Mouse (Mus musculus): ENCODE measurements at regions not wholly inside any gene's neighbourhood (a gene's known extent, or its start where the extent isn't known, plus 50 kb on each side); places are given as distances from the start of the nearest gene placed in this dataset.

GRCm38 (mm10) chr8:26590591-26591212 lies 386.4 kb upstream of the Zfp703 start:
- no peaks in the 10 kb centered on the region for H3K27me3 ChIP-seq (ENCODE audit: control insufficient read depth, insufficient read depth, low read length)
- no peak overlapping the region for H3K27ac ChIP-seq (ENCODE audit: low read depth, low read length)
- no peaks in the 10 kb centered on the region for H3K4me1 ChIP-seq (ENCODE audit: control insufficient read depth, insufficient read depth, low read length)
- H3K36me3 ChIP-seq (ENCODE audit: control insufficient read depth, insufficient read depth, low read length): no peaks in the 10 kb centered on the region
- peak; percentile 21 for DNase-seq (ENCODE audit: low spot score, missing footprints)
- H3K9ac ChIP-seq (ENCODE audit: low read length): no peak overlapping the region
- no peak for ATAC-seq (ENCODE audit: low FRiP score)
- H3K9me3 ChIP-seq (ENCODE audit: control insufficient read depth, low read length): no peaks in the 10 kb centered on the region
- no peak overlapping the region for H3K4me3 ChIP-seq (ENCODE audit: low read depth, low read length)
- WGBS: 82% methylated on average over 2 of the region's 2 CpGs
- H3K4me2 ChIP-seq: no peak overlapping the region

GRCm38 (mm10) chr8:26591266-26591665 lies 385.9 kb upstream of the Zfp703 start:
- DNase-seq (ENCODE audit: low spot score, missing footprints) (peak; percentile 26), ATAC-seq (ENCODE audit: low FRiP score) (no peak)
- Histone ChIP-seq H3K4me1 (ENCODE audit: control insufficient read depth, insufficient read depth, low read length) (no peaks in the 10 kb centered on the region), H3K9me3 (ENCODE audit: control insufficient read depth, low read length) (no peaks in the 10 kb centered on the region), H3K4me2 (no peak overlapping the region), H3K36me3 (ENCODE audit: control insufficient read depth, insufficient read depth, low read length) (no peaks in the 10 kb centered on the region), H3K27me3 (ENCODE audit: control insufficient read depth, insufficient read depth, low read length) (no peaks in the 10 kb centered on the region), H3K9ac (ENCODE audit: low read length) (no peak overlapping the region), H3K4me3 (ENCODE audit: low read depth, low read length) (no peak overlapping the region), H3K27ac (ENCODE audit: low read depth, low read length) (no peak overlapping the region)
- WGBS: 81% methylated on average over 3 of the region's 3 CpGs

GRCm38 (mm10) chr8:26593536-26594368 lies 383.4 kb upstream of the Zfp703 start:
- Histone ChIP-seq H3K27ac (ENCODE audit: low read depth, low read length) (no peak overlapping the region), H3K9me3 (ENCODE audit: control insufficient read depth, low read length) (no peaks in the 10 kb centered on the region), H3K9ac (ENCODE audit: low read length) (no peak overlapping the region), H3K36me3 (ENCODE audit: control insufficient read depth, insufficient read depth, low read length) (no peaks in the 10 kb centered on the region), H3K27me3 (ENCODE audit: control insufficient read depth, insufficient read depth, low read length) (no peaks in the 10 kb centered on the region), H3K4me1 (ENCODE audit: control insufficient read depth, insufficient read depth, low read length) (no peaks in the 10 kb centered on the region), H3K4me2 (no peak overlapping the region), H3K4me3 (ENCODE audit: low read depth, low read length) (no peak overlapping the region)
- 84% methylated on average over 5 of the region's 5 CpGs for WGBS
- peak; percentile 84 for DNase-seq (ENCODE audit: low spot score, missing footprints)
- ATAC-seq (ENCODE audit: low FRiP score): no peak

- Histone ChIP-seq H3K4me3 (ENCODE audit: low read depth, low read length) (no peak overlapping the region), H3K36me3 (ENCODE audit: control insufficient read depth, insufficient read depth, low read length) (no peaks in the 10 kb centered on the region), H3K27me3 (ENCODE audit: control insufficient read depth, insufficient read depth, low read length) (no peaks in the 10 kb centered on the region), H3K9ac (ENCODE audit: low read length) (no peak overlapping the region), H3K4me2 (no peak overlapping the region), H3K4me1 (ENCODE audit: control insufficient read depth, insufficient read depth, low read length) (no peaks in the 10 kb centered on the region), H3K9me3 (ENCODE audit: control insufficient read depth, low read length) (no peaks in the 10 kb centered on the region), H3K27ac (ENCODE audit: low read depth, low read length) (no peak overlapping the region)
- ATAC-seq (ENCODE audit: low FRiP score) (no peak), DNase-seq (ENCODE audit: low spot score, missing footprints) (peak; percentile 66)
- WGBS: 80% methylated on average over 11 of the region's 11 CpGs
These were observed 382.7 kb upstream of the Zfp703 start for GRCm38 (mm10) chr8:26594369-26594920.

- Histone ChIP-seq H3K9me3 (ENCODE audit: control insufficient read depth, low read length) (no peaks in the 10 kb centered on the region), H3K9ac (ENCODE audit: low read length) (no peak overlapping the region), H3K27ac (ENCODE audit: low read depth, low read length) (no peak overlapping the region), H3K36me3 (ENCODE audit: control insufficient read depth, insufficient read depth, low read length) (no peaks in the 10 kb centered on the region), H3K27me3 (ENCODE audit: control insufficient read depth, insufficient read depth, low read length) (no peaks in the 10 kb centered on the region), H3K4me3 (ENCODE audit: low read depth, low read length) (no peak overlapping the region), H3K4me1 (ENCODE audit: control insufficient read depth, insufficient read depth, low read length) (no peaks in the 10 kb centered on the region), H3K4me2 (no peak overlapping the region)
- DNase-seq (ENCODE audit: low spot score, missing footprints) (peak; percentile 75), ATAC-seq (ENCODE audit: low FRiP score) (peak; percentile 42; the same call in 1 of the 2 replicates)
- 90% methylated on average over 13 of the region's 13 CpGs for WGBS
These were observed 381.6 kb upstream of the Zfp703 start for GRCm38 (mm10) chr8:26595431-26596018.

- no peaks in the 10 kb centered on the region for H3K9me3 ChIP-seq (ENCODE audit: control insufficient read depth, low read length)
- 68% methylated on average over 7 of the region's 7 CpGs for WGBS
- no peaks in the 10 kb centered on the region for H3K4me1 ChIP-seq (ENCODE audit: control insufficient read depth, insufficient read depth, low read length)
- H3K4me2 ChIP-seq: no peak overlapping the region
- no peak overlapping the region for H3K4me3 ChIP-seq (ENCODE audit: low read depth, low read length)
- H3K27ac ChIP-seq (ENCODE audit: low read depth, low read length): no peak overlapping the region
- DNase-seq (ENCODE audit: low spot score, missing footprints) (peak; percentile 33), ATAC-seq (ENCODE audit: low FRiP score) (no peak)
- no peaks in the 10 kb centered on the region for H3K27me3 ChIP-seq (ENCODE audit: control insufficient read depth, insufficient read depth, low read length)
- no peak overlapping the region for H3K9ac ChIP-seq (ENCODE audit: low read length)
- H3K36me3 ChIP-seq (ENCODE audit: control insufficient read depth, insufficient read depth, low read length): no peaks in the 10 kb centered on the region
These were observed 380.3 kb upstream of the Zfp703 start for GRCm38 (mm10) chr8:26596665-26597362.

- no peak overlapping the region for H3K9ac ChIP-seq (ENCODE audit: low read length)
- H3K27me3 ChIP-seq (ENCODE audit: control insufficient read depth, insufficient read depth, low read length): no peaks in the 10 kb centered on the region
- WGBS: 90% methylated on average over 8 of the region's 8 CpGs
- H3K9me3 ChIP-seq (ENCODE audit: control insufficient read depth, low read length): no peaks in the 10 kb centered on the region
- no peaks in the 10 kb centered on the region for H3K4me1 ChIP-seq (ENCODE audit: control insufficient read depth, insufficient read depth, low read length)
- H3K4me3 ChIP-seq (ENCODE audit: low read depth, low read length): no peak overlapping the region
- DNase-seq (ENCODE audit: low spot score, missing footprints): no peak
- no peak for ATAC-seq (ENCODE audit: low FRiP score)
- no peak overlapping the region for H3K4me2 ChIP-seq
- no peaks in the 10 kb centered on the region for H3K36me3 ChIP-seq (ENCODE audit: control insufficient read depth, insufficient read depth, low read length)
- no peak overlapping the region for H3K27ac ChIP-seq (ENCODE audit: low read depth, low read length)
These were observed 378.6 kb upstream of the Zfp703 start for GRCm38 (mm10) chr8:26598520-26598919.

GRCm38 (mm10) chr8:26600127-26600526 lies 377.0 kb upstream of the Zfp703 start:
- Histone ChIP-seq H3K4me3 (ENCODE audit: low read depth, low read length) (no peak overlapping the region), H3K9me3 (ENCODE audit: control insufficient read depth, low read length) (no peaks in the 10 kb centered on the region), H3K4me2 (no peak overlapping the region), H3K9ac (ENCODE audit: low read length) (no peak overlapping the region), H3K36me3 (ENCODE audit: control insufficient read depth, insufficient read depth, low read length) (no peaks in the 10 kb centered on the region), H3K27ac (ENCODE audit: low read depth, low read length) (no peak overlapping the region), H3K4me1 (ENCODE audit: control insufficient read depth, insufficient read depth, low read length) (no peaks in the 10 kb centered on the region), H3K27me3 (ENCODE audit: control insufficient read depth, insufficient read depth, low read length) (no peaks in the 10 kb centered on the region)
- DNase-seq (ENCODE audit: low spot score, missing footprints) (peak; percentile 59), ATAC-seq (ENCODE audit: low FRiP score) (no peak)
- 92% methylated on average over 9 of the region's 9 CpGs for WGBS

All from midbrain, embryonic 11.5 days (tissue).